Mouse (Mus musculus) megakaryocyte-erythroid progenitor cell, adult 5 weeks (primary cell): ENCODE results near the gene Irak2. TPM values are rescaled to one million over a fixed set of nuclear protein-coding genes. Genes with fewer than 3 reads are reported as not detected.

Source experiments
- polyA plus RNA-seq: library from polyadenylated mRNA; stranded (reverse); fragments of >175 nt; gene quantifications from 2 replicates; pipeline ENCODE4 v1.2.3, GENCODE M21; 2012

Gene Irak2
- 44.0 and 46.5 TPM in 2 replicates for polyA plus RNA-seq

GRCm38 (mm10) chr6:113638302-113639040, at the start of gene Irak2:
Gene Irak2, plus strand, starts transcription at chr6:113638467.

GRCm38 (mm10) chr6:113600543-113601139, 37.6 kb upstream of the Irak2 start, which contains the start of gene Fancd2os:
Gene Fancd2os, minus strand, starts transcription at chr6:113600715.

GRCm38 (mm10) chr6:113604432-113605223, 33.6 kb upstream of the Irak2 start, which contains the start of gene Brk1:
Gene Brk1, plus strand, starts transcription at chr6:113604772.

GRCm38 (mm10) chr6:113623941-113624751, 14.1 kb upstream of the Irak2 start, which contains the start of gene Vhl:
Gene Vhl, plus strand, starts transcription at chr6:113623959.

GRCm38 (mm10) chr6:113696582-113697221, 58.4 kb downstream of the Irak2 start, which contains the start of gene Tatdn2:
Gene Tatdn2, plus strand, starts transcription at chr6:113697050.

GRCm38 (mm10) chr6:113719878-113720277, 81.6 kb downstream of the Irak2 start, which contains the start of gene Ghrl:
Gene Ghrl, minus strand, starts transcription at chr6:113719880.

GRCm38 (mm10) chr6:113740236-113741217, 102.3 kb downstream of the Irak2 start, which contains the start of gene Sec13:
Gene Sec13, minus strand, starts transcription at chr6:113740743.

Other genes starting within 250 kb of the Irak2 start
- 7.2 and 7.8 TPM in 2 replicates for gene Ttll3, start 249.2 kb upstream of the Irak2 start, polyA plus RNA-seq
- 77.9 and 81.6 TPM in 2 replicates for gene Rpusd3, start 219.1 kb upstream of the Irak2 start, polyA plus RNA-seq
- gene Cidec, start 202.7 kb upstream of the Irak2 start, polyA plus RNA-seq, result not detected in 2 replicates
- gene Jagn1, start 195.9 kb upstream of the Irak2 start, polyA plus RNA-seq, result 11.1 and 13.2 TPM in 2 replicates
- 0.90 and 1.6 TPM in 2 replicates for gene Il17re, start 180.0 kb upstream of the Irak2 start, polyA plus RNA-seq
- 0.29 and 1.9 TPM in 2 replicates for gene Il17rc, start 167.0 kb upstream of the Irak2 start, polyA plus RNA-seq
- gene Creld1, start 155.2 kb upstream of the Irak2 start, polyA plus RNA-seq, result 37.0 and 42.1 TPM in 2 replicates
- gene Prrt3, start 136.5 kb upstream of the Irak2 start, polyA plus RNA-seq, result 0.02 and 0.06 TPM in 2 replicates
- gene Emc3, start 106.8 kb upstream of the Irak2 start, polyA plus RNA-seq, result 33.9 and 35.5 TPM in 2 replicates
- 1.6 and 2.2 TPM in 2 replicates for gene Fancd2, start 106.8 kb upstream of the Irak2 start, polyA plus RNA-seq
- not detected in 2 replicates for gene Fancd2os, start 37.8 kb upstream of the Irak2 start, polyA plus RNA-seq
- 40.1 and 48.6 TPM in 2 replicates for gene Brk1, start 33.7 kb upstream of the Irak2 start, polyA plus RNA-seq
- 7.0 and 7.1 TPM in 2 replicates for gene Vhl, start 14.5 kb upstream of the Irak2 start, polyA plus RNA-seq
- gene Tatdn2, start 58.6 kb downstream of the Irak2 start, polyA plus RNA-seq, result 59.9 and 84.5 TPM in 2 replicates
- gene Ghrl, start 81.4 kb downstream of the Irak2 start, polyA plus RNA-seq, result 1.3 TPM in 1 of 2 replicates, not detected in the other
- 29.9 TPM in 2 replicates for gene Sec13, start 102.3 kb downstream of the Irak2 start, polyA plus RNA-seq